Mouse (Mus musculus) cerebral cortex, adult 2 months (tissue): Measurements from ENCODE around the gene Sema7a.

Experiments used
- WGBS: fragments of 180-500 bp; shearing (Covaris S2); methylation state at CpG from one replicate; pipeline ENCODE4 v1.1.7; 2018; 5-methylcytosine and 5-hydroxymethylcytosine counted together

Gene Sema7a

DNA sequence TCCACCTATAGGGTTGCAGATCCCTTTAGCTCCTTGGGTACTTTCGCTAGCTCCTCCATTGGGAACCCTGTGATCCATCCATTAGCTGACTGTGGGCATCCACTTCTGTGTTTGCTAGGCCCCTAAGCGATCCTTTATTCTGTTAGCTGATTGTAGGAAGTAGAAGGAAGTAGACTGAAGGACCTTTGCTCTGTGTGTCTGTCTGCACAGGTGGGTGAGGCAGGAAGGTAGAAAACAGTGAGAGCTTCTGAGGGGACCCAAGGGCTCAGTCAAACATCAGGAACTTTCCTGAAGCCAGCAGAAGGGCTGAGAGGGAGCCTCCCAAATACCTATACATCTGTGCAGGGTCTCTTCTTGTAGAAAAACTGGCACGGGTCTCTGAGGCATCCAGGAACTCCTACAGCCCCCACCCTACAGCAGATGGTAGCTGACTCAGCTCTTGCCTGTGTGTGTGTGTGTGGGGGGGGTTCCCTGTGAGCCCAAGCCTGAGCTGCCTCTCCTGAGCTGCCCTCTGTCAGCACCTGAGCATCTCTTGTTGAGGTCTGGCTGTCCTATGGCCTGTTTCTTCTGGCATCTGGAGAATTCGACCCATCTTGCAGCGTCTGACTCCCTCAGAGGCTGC, 35.4 kb downstream of the Sema7a start:
- WGBS: 67% methylated on average over 5 of the region's 5 CpGs

DNA sequence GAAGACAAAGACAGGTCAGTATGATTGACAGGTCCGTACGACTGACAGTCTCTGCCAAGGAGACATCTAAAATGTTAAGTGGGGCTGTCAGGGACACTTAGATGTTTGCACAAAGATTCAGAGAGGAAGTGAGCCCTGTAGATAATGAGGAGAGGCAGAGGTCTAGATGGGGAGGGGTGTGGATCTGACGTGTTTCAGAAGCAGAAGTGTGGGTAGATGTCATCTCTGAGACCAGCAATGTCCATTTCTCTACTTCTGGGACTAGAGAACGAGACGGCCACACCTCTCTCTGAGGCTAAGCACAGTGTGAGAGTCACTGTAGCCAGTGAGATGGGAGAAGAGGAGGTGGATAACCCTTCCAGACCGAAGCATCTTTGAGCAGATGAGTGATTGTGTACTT, 38.1 kb downstream of the Sema7a start:
- 88% methylated on average over 6 of the region's 6 CpGs for WGBS

DNA sequence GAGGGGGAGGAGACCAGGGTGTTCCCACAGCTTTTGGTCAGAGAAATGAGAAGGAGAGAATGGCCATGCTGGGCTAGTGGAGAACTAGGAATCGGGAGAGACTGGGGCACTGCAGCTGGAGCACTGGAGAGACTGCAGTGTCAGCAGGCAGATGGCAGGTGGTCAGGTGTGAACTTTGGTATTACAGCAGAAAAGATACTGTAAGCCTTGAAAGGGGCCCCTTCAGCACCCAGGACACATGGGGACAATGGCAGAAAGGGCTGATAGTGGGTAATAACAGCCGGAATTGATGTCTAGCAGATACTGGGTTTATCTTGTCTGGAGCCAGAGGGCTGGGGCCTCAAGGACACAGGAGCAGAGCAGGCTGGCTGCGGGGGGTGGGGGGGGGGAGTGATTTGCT, 38.9 kb downstream of the Sema7a start:
- WGBS: 83% methylated on average over 3 of the region's 3 CpGs

DNA sequence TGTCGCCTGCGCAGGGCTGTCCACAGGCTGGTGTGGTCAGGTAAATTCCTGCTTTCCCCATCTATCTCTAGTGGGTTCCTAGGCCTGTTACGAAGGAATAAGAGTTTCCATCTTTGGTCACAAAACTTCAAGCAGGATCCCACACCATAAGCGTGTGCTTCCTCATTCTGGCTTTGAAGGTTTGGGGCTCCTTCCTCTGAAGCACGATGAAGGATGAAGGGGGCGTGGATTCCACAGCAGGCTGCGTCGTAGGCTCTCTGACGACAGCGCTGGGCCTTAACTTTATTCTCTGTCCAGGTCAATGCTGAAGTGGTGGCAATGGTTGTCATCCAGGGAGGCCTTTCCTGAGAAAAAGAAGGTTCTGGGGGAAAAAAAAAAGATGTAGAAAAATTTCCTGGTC, 40.7 kb downstream of the Sema7a start:
- WGBS: 80% methylated on average over 10 of the region's 10 CpGs

DNA sequence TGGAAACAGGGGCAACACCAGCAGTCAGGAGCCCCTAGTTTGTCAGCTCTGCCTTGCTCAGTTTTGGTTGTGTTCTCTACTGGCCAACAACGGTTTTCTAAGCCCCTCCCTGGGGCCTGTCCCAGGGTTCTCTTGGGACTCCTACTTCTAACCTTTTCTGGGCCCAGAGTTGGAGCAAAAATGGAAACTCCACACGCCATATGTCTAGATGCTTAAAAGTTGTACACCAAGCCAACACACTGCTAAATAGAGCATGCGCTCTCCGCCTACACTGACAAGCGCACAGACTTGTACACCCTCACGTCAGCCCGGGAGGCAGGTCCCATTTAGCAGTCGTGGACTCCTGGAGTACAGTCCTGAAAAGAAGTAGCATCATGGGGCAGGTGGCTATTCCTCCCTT, 45.4 kb downstream of the Sema7a start:
- 56% methylated on average over 8 of the region's 8 CpGs for WGBS

DNA sequence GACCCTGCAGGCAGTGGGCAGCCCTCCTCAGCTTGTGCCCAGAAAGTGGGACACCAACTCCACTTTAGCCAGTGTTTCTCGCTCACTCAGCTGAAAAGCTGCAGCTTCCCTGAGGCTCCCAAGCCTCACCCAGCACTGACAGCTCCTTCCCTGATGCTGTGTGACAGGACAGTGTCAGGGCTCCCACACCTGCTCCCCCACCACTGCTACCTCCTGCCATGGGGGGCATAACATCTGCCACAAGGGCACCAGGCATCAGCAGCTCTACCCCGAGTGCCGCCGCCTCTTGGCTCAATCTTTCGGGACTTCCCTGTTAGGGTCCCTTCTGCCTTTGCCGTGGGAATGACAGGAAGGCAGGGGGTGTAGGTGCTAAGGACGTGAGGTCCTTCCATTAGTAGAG, 46.4 kb downstream of the Sema7a start:
- WGBS: 55% methylated on average over 7 of the region's 7 CpGs

DNA sequence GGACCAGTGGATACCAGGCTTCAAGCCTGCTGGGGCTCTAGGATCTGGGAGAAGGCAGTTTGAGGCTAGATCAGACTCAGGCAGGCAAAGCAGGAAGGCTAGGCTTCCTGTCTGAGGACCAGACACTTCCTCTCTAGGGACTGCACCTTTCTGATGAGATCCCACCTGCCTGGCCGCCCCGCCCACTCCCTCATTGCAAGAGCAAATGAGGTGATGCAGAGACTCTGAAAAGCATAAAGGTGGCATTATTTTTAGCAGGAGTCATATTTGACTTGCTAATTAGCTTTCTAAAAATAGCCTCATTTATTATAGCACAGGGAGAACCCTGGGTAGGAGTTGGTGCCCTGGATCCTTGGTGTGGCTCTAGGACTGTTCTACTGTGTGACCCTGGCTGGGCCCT, 48.2 kb downstream of the Sema7a start:
- 84% methylated on average over 2 of the region's 2 CpGs for WGBS

DNA sequence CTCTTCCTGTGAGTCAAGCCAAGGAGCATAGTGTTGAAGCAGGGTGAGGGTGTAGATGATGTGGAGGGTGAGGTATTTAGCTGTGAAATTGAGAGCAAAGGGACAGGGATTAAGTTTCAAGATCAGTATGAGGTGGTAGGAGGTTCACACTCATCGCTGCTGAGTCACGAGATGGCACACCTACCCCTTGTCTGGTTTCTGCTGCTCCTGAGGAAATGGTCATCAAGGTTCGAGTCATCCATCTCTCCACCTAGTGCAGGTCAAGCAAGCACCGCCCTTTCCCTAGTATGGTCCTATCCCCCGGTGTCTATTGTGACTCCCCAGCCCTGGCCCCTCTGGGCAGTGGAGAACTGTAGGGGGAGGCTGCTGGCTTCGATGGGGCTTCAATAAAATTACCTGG, 49.4 kb downstream of the Sema7a start:
- 80% methylated on average over 6 of the region's 6 CpGs for WGBS

DNA sequence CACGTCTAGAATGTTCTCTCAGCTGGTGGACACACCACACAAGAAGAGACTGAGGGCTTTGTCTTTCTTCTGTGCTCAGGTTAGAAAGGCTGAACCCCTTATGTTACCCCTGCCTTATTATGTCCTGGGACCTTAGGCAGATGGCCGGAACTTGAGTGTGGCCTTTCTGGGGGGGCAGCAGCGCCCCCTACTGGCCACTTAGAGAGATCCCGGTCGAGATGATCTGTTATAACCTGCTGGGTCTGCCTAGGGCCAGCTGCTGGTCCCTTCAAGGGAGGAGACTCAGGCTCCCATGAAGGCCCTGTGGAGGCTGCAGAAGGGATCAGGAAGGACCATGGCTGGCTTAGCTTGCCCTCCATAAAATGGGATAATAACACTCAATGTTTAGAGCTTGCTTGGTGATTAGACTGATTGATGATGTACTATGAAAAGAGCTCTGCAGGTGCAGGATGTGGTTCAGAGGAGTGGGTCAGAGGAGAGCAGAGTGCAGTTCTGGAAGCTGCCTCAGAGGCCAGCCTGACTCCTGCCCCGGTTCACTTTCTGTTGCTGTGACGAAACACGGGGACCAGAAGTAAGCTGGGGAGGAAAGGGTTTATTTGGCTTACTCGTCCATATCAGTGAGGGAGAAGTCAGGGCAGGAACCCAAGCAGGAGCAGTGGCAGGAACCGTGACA, 50.7 kb downstream of the Sema7a start:
- 45% methylated on average over 10 of the region's 10 CpGs for WGBS

DNA sequence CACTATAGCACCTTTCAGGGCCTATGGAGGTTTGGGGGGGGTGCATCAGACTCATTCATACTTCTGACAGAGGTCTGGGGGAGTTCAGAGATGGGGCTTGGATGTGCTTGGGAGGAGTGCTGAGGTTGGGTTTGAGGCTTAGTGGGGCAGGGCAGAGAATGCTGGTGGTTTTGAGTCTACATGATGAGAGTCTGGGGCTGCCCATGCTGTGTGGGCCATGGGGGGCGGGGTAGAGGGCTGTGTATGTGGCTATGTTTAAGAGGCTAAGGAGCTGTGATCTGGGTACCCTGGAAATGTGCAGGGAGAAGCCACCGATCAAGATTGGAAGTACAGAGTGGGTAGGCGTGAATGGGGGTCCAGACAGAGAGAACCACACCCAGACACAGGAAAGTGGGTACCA, 52.1 kb downstream of the Sema7a start:
- 88% methylated on average over 3 of the region's 3 CpGs for WGBS

DNA sequence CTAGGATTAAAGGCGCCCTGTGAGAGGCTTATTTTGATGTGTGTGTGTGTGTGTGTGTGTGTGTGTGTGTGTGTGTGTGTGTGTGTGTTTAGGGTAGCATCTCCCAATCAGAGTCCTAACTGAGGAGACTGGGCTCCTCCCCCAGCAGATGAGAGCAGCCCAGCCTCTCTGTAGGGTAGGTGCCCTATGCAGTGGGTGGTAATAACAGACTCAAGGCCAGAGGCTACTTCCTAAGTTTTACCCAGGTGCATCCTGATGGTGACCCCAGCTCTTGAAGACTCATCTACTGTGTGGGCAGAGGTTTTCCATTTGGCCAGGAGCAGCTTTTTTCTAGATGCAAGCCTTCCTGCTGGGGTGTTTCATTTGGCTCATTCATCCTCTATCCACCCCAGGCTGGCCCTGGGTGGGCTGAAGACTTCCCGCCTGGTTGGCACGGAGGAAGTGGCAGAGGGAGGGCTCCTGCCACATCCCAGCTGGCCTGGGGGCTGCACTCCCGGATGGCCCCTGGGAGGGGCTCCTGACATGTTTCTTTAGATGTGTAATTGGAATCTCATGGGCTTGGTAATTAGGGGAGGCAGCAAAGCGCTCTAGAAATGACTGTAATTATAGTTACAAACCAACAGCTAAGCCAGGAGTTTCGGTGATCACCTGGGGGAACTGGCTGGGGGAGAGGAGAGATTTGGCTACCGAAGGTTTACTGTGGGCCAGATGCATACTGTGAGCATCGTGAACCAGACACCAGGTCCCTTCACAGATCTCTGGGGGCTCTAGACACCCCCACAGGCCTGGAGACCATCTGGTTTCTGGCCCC, 53.1 kb downstream of the Sema7a start:
- WGBS: 47% methylated on average over 8 of the region's 8 CpGs

DNA sequence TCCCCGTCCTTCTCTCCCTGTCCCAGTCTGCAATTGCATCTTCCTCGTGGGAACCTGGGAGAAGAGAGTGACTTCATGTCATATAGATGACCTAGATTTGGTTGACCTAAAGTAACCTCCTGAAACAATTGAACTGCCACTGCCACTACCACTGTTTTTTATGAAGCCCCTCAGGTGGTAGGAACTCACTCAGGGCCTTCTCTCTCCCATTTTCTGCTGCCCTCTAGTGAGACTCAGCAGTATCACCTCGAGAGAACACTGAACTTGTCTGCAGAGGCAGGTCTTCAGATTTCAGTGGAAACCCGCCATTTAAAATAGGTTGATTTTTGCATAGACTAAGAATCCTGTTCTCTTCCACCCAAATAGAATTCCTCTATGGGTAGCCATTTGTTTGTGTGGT, 55.4 kb downstream of the Sema7a start:
- 46% methylated on average over 4 of the region's 4 CpGs for WGBS

DNA sequence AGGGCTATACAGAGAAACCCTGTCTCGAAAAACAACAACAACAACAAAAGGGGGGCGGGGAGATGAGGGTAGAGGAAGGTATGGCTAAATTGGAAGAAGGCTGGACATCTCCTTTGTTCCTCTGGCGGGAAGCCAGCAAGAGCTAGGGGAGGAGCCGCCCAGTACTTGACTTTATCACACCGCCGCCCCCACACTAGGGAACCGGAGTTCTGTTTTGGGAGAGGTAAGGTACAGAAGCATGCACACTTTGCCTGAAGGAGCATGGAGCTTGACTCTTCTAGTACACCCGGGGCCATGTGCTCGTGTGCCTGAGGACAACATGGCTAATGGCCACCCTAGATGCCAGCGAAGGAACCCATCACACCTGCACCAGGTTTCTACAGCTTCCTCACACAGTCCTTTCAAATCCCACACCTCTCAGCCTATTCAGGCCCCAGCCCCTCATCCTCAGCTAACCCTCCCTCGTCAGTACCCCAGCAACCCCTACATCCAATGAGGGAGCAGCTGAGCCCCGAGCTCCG, 57.7 kb downstream of the Sema7a start:
- WGBS: 35% methylated on average over 13 of the region's 13 CpGs

DNA sequence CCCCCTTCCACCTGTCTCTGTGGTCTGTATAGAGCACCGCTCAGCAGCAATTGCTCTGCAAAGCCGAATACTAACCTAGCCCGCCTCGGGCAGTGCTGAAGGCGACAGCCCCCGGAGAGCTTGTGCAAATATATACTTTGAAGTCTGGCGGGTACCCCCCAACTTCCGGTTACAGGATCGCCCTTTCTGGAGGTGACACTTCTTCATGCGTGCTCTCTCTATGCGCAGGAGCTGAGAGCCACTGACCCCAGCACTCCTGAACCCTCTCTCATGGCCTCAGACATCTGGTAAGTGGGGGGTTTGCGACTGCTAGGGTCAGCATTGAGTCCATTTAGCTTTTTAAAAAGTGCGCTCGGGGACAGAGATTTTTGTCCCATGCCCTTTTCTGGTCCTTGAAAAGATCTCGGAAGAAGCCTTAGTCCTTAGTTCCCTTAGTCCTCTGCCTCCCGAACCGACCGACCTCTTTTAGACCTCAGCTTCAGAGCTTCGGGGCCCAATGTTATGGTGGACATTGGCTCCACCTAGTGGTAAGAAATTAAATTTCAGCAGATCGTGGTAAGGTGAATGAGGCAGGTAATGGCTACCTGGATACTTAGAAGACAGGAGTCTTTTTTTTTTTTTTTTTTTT, 58.2 kb downstream of the Sema7a start:
- 3% methylated on average over 20 of the region's 20 CpGs for WGBS

DNA sequence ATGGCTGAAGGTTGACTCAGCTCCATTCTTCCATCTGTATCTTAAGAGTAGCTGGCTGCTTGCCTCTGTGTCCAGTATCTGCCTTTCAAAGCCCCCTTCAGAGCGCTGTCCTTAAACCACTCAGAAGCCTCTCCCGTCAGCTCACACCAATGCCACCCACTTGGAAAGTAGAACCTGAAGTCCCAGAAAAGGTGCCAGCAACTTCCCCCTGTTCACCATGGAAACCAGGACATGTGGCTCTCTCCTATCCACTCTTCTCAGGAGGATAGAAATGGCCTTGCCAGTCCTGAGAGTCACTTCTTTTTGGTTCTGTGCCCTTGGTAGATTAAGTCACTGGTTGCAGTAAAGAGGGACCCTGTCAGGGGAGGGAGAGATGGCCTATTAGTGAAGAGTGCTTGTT, 58.8 kb downstream of the Sema7a start:
- 34% methylated on average over 2 of the region's 2 CpGs for WGBS

DNA sequence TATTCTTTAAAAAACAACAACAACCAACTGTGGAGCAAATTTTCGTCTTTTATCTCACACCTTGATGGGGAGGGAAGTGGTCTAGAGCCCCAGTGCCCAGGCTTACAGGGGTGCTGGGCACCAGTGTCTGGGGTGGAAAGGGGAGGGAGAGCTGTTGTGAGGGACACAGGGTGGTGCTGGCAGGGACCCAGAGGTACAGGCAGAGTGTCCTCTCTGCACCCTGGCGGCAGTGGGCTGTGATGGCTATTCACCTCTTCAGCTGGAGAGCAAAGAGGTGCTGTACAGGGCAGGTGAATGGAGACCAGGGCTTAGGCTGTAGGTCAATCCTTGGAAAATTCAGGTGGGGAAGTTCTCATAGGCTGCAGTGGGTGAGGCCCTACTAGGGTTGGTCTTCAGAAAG, 59.8 kb downstream of the Sema7a start:
- WGBS: 41% methylated on average over 2 of the region's 2 CpGs

DNA sequence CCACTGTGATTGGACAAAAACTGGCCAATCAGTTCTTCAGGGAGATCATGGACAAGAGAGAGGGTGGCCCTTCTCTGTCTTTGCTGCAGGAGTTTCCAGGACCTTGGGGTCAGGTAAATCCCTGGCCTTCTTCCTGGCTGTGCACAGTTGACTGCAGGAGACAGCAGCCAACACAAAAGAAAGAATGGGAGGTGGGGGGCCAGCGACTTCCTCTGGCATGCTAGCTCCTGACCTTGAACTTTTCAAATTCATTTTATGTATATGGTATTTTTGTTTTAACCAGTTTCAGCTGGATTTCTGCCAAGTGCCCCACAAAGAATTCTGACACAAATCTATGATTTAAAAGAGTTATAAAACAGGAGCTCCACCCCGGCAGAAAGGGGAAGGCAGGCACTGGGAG, 63.4 kb downstream of the Sema7a start:
- WGBS: 42% methylated on average over 2 of the region's 2 CpGs

DNA sequence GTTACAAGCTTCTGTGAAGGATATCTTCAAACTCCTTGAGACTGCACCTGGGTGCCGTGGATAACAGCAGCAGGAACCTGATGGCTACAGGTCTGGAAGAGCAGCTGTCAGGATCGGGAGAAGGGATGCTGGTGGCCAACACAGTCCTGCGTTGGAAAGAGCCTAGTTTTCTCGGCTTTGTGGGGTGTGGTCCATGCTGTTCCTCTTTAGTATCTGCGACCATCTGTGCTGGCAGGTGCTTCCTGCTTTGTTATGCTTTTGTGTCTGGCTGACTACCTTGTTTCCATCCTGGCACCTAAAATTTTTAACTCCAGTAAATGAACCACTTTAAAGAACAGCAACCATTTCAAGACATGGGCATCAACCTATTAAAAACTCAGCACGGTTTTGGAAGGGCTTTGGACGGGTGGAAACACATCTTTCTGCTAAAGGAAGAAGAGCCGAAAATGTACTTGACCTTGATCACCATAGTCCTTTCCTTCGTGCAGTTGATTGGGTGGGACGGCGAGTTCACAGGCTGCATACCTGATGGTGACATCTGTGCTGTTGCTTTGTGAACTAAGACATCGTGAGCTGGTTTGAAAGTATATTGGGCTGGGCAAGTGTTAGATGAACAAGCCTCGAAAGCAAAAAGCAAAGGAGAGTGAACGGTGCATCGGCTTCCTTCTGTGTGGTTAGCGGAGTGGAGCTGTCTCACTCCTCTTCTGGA, 66.0 kb downstream of the Sema7a start, which contains the start of gene Cyp11a1:
Gene Cyp11a1 (plus strand): TSS at position 659 of the 709 bp plus-strand sequence.
- 77% methylated on average over 16 of the region's 16 CpGs for WGBS

DNA sequence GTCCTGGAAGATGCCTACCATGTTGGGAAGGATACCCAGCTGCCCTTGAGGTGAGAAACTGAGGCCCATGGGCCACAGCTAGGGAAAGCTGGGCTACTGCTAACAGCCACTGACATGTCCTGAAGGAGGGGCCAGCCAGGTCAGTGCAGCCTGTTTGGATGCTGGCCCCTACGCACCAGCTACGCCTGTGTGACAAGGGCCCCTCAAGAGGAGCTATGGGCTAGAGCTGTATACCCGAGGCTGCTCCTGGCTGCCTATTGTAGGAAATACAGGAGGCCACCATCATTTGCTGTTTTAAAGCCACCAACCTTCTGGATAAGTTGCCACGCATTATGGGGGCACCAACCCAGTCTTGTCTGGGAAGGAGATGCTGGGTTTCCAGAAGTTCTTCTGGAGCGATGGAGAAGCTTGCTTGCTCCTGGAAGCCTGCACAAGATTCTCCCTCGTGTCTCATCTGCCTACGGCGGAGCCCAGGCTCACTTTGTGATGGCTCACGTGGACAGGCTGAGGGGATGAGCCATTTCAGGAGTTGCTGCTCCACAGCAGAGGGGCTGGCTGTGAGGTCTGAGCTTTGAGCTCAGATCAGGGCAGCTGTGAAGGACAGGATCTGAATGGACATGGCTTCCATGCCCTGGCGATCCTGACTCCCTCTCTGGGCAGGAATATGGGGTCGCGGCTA, 68.6 kb downstream of the Sema7a start:
- WGBS: 69% methylated on average over 12 of the region's 12 CpGs

DNA sequence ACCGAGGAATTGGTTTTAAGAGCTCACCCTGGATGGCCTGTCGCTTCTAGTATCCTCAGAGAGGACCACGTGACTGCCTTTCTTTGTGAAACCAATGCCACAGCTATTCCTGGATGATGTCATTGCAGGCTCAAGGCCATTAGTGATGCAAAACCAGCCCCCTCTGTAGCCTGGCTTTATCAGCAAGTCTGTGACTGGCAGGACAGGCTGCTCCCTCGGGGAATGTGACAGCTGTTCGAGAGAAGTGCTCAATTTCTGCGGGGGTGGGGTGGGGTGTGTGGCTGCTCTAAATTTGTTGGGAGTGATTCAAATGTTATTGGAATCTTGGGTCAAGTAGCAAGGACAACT, 69.1 kb downstream of the Sema7a start:
- WGBS: 13% methylated on average over 6 of the region's 6 CpGs

DNA sequence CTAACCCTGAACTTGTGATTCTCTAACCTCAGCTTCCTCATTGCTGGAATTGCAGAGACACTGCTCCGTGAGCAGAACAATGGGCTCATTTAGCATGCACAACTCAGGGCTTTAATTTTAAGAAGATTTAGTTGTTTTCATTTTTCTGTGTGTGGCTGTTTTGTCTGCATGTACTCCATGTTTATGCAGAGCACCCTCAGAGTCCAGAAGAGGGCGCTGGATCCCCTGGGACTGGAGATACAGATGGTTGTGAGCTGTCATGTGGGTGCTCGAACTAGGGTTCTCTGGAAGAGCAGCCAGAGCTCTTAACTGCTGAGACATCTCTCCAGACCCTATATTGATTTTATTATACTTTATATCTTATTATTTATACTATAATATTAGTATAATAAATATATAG, 69.7 kb downstream of the Sema7a start:
- 54% methylated on average over 3 of the region's 3 CpGs for WGBS
